Mouse (Mus musculus) erythroblast, embryonic 14.5 days (primary cell): Measurements from ENCODE around the gene Vma21. TPM values are rescaled to one million over a fixed set of nuclear protein-coding genes. Genes with fewer than 3 reads are reported as not detected.

Experiments
- H3K27me3 ChIP-seq: 2 replicates; pipeline ENCODE4 v1.6.1; 2012; ENCODE audit warnings: inconsistent platforms; ENCODE audit not compliant: control insufficient read depth
- H3K36me3 ChIP-seq: 2 replicates; pipeline ENCODE4 v1.6.1; 2012; ENCODE audit warnings: mild to moderate bottlenecking, inconsistent platforms; ENCODE audit not compliant: control insufficient read depth
- H3K4me1 ChIP-seq: 2 replicates; pipeline ENCODE4 v1.6.1; 2012; ENCODE audit warnings: inconsistent platforms; ENCODE audit not compliant: control insufficient read depth
- H3K4me3 ChIP-seq: replicated peaks from 2 replicates; pipeline ENCODE3; 2012; ENCODE audit warnings: moderate library complexity, mild to moderate bottlenecking, inconsistent platforms
- H3K9me3 ChIP-seq: 2 replicates; pipeline ENCODE4 v1.6.1; 2012; ENCODE audit warnings: low read length, inconsistent platforms, mixed read lengths; ENCODE audit not compliant: control insufficient read depth
- GATA1 ChIP-seq: IDR thresholded peaks from 2 replicates; pipeline ENCODE4 v1.6.1; 2012; ENCODE audit warnings: low read length, inconsistent platforms, mixed read lengths
- TAL1 ChIP-seq: IDR thresholded peaks from 3 replicates; pipeline ENCODE4 v1.6.1; 2012; ENCODE audit warnings: low read length, inconsistent platforms, mixed read lengths
- polyA plus RNA-seq: library from polyadenylated mRNA; stranded (reverse); fragments of >175 nt; gene quantifications from 2 replicates; pipeline ENCODE4 v1.2.3, GENCODE M21; 2012

Gene Vma21
- polyA plus RNA-seq, 1 experiment = 0.22 TPM

DNA sequence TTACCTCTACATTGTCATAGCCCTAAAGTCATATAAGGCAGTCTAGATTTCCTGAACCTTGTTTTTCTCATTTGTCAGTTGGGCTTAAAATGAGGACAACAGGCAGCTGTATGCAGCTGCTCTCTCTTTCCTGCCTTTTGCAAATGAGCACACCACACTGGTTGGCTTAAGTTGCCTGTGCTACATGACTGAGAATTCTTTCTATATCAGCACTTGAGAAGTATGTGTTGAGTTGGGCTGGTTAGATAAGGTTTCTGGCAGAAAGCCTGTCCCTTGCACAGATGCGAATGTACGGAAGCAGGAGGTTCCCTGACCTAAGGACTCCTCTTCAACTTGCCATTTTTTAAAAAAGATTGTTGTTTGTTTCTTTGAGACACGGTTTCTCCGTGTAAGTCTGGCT, 31.0 kb downstream of the Vma21 start:
- TF ChIP-seq GATA1 = no peak
- TF ChIP-seq TAL1 = no peak
- Histone ChIP-seq H3K36me3 (no peaks in the 10 kb centered on the region), H3K9me3 (no peaks in the 10 kb centered on the region)

DNA sequence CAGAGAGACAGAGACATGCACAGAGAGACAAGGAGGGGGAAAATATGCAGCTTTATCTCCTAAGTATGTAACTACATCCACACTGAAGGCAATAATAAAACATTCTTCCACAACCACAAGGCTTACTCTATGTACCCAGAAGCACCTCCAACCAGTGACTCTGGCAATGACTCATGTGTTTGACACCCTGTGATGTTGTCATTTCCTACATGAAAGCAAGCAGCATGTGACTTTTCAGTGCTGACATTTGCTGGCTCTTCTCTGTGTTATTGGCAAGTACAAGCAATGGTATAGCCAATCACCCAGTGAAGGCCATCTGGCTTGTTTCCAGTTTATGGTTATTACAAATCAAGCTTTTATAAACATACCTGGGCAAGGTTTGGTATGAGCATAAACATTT, 38.1 kb downstream of the Vma21 start:
- no peak for TF ChIP-seq GATA1
- no peak for TF ChIP-seq TAL1

More for the DNA sequence above, 31.0 kb downstream of the Vma21 start:
- Histone ChIP-seq H3K4me3 (no peak overlapping the region), H3K4me1 (no peaks in the 10 kb centered on the region), H3K27me3 (no peaks in the 10 kb centered on the region; the same call in 1 of the 2 replicates)

More for the DNA sequence above, 38.1 kb downstream of the Vma21 start:
- H3K4me1 ChIP-seq = no peaks in the 10 kb centered on the region
- no peaks in the 10 kb centered on the region for H3K27me3 ChIP-seq
- H3K4me3 ChIP-seq = no peak overlapping the region
- H3K36me3 ChIP-seq = no peaks in the 10 kb centered on the region
- no peaks in the 10 kb centered on the region for H3K9me3 ChIP-seq

Other genes starting within 250 kb of the Vma21 start
- gene Gpr50, start 152.3 kb upstream of the Vma21 start, polyA plus RNA-seq = not detected in 2 replicates
- gene Gm1141, start 105.1 kb downstream of the Vma21 start, polyA plus RNA-seq = not detected in 2 replicates
- gene Prrg3, start 146.7 kb downstream of the Vma21 start, polyA plus RNA-seq = not detected in 2 replicates
- not detected in 2 replicates for gene Fate1, start 157.1 kb downstream of the Vma21 start, polyA plus RNA-seq
- not detected in 2 replicates for gene Cnga2, start 175.9 kb downstream of the Vma21 start, polyA plus RNA-seq